Mouse (Mus musculus) neural tube, embryonic 13.5 days (tissue): ENCODE measurements at regions not wholly inside any gene's neighbourhood (a gene's known extent, or its start where the extent isn't known, plus 50 kb on each side); places are given as distances from the start of the nearest gene placed in this dataset.

Source experiments
- ATAC-seq: fragments of 200-750 bp; cut with Nextera tagmentation; 2 replicates; pipeline ENCODE4 v1.8.0; 2017; ENCODE audit warnings: low read depth, mild to moderate bottlenecking, moderate TSS enrichment, moderate library complexity
- H3K27ac ChIP-seq: fragments of 300-500 bp; sonication (generic); replicated peaks from 2 replicates; pipeline ENCODE4 v1.5.1; 2015; ENCODE audit warnings: moderate library complexity, mild to moderate bottlenecking, inconsistent platforms
- H3K27me3 ChIP-seq: fragments of 300-500 bp; sonication (generic); 2 replicates; pipeline ENCODE4 v1.6.1; 2015; ENCODE audit warnings: mild to moderate bottlenecking, inconsistent platforms
- H3K36me3 ChIP-seq: fragments of 300-500 bp; sonication (generic); 2 replicates; pipeline ENCODE4 v1.6.1; 2015; ENCODE audit warnings: mild to moderate bottlenecking, inconsistent platforms
- H3K4me1 ChIP-seq: fragments of 300-500 bp; sonication (generic); replicated peaks from 2 replicates; pipeline ENCODE4 v1.6.1; 2015; ENCODE audit warnings: inconsistent platforms
- H3K4me2 ChIP-seq: fragments of 300-500 bp; sonication (generic); 2 replicates; pipeline ENCODE4 v1.6.1; 2015; ENCODE audit warnings: inconsistent platforms, mild to moderate bottlenecking, moderate library complexity
- H3K4me3 ChIP-seq: fragments of 300-500 bp; sonication (generic); 2 replicates; pipeline ENCODE4 v1.5.1; 2015; ENCODE audit warnings: mild to moderate bottlenecking, inconsistent platforms
- H3K9ac ChIP-seq: fragments of 300-500 bp; sonication (generic); 2 replicates; pipeline ENCODE4 v1.6.1; 2015; ENCODE audit warnings: moderate library complexity, mild to moderate bottlenecking, inconsistent platforms
- H3K9me3 ChIP-seq: fragments of 300-500 bp; sonication (generic); 2 replicates; pipeline ENCODE4 v1.6.1; 2016; ENCODE audit warnings: inconsistent platforms
- WGBS: fragments of 180-500 bp; shearing (Covaris S2); methylation state at CpG from one replicate; pipeline ENCODE4 v1.1.7; 2015; 5-methylcytosine and 5-hydroxymethylcytosine counted together

GRCm38 (mm10) chr13:72345647-72346133, 282.9 kb upstream of the Irx2 start:
- H3K36me3 ChIP-seq: no peaks in the 10 kb centered on the region
- peak; percentile 66; the same call in 1 of the 2 replicates for ATAC-seq
- peaks cover 32% of the 10 kb centered on the region for H3K27me3 ChIP-seq
- H3K9ac ChIP-seq: no peak overlapping the region
- H3K27ac ChIP-seq: no peak overlapping the region
- H3K4me2 ChIP-seq: peak overlapping the region; percentile 26
- H3K4me3 ChIP-seq: no peak overlapping the region
- peaks cover 22% of the 10 kb centered on the region for H3K4me1 ChIP-seq
- WGBS: 3% methylated on average over 6 of the region's 6 CpGs
- H3K9me3 ChIP-seq: no peaks in the 10 kb centered on the region

GRCm38 (mm10) chr13:72346207-72346943, 282.2 kb upstream of the Irx2 start:
- peaks cover 22% of the 10 kb centered on the region for H3K4me1 ChIP-seq
- H3K9me3 ChIP-seq: no peaks in the 10 kb centered on the region
- ATAC-seq: peak; percentile 75
- no peak overlapping the region for H3K4me3 ChIP-seq
- H3K27me3 ChIP-seq: peaks cover 27% of the 10 kb centered on the region
- WGBS: 12% methylated on average over 21 of the region's 21 CpGs
- no peaks in the 10 kb centered on the region for H3K36me3 ChIP-seq
- H3K27ac ChIP-seq: no peak overlapping the region
- H3K4me2 ChIP-seq: peak overlapping the region; percentile 26
- no peak overlapping the region for H3K9ac ChIP-seq

- H3K27ac ChIP-seq: no peak overlapping the region
- no peak overlapping the region for H3K4me2 ChIP-seq
- peak; percentile 70 for ATAC-seq
- H3K4me3 ChIP-seq: no peak overlapping the region
- H3K4me1 ChIP-seq: peaks cover 23% of the 10 kb centered on the region
- WGBS: 27% methylated on average over 14 of the region's 14 CpGs
- H3K27me3 ChIP-seq: peaks cover 32% of the 10 kb centered on the region
- H3K9ac ChIP-seq: no peak overlapping the region
- H3K9me3 ChIP-seq: no peaks in the 10 kb centered on the region
- H3K36me3 ChIP-seq: no peaks in the 10 kb centered on the region
Observed at GRCm38 (mm10) chr13:72346944-72347586, 281.6 kb upstream of the Irx2 start.

GRCm38 (mm10) chr13:72352641-72353181, 275.9 kb upstream of the Irx2 start:
- 29% methylated on average over 18 of the region's 18 CpGs for WGBS
- Histone ChIP-seq H3K4me3 (no peak overlapping the region), H3K4me2 (peak overlapping the region; percentile 25), H3K36me3 (no peaks in the 10 kb centered on the region), H3K4me1 (peaks cover 12% of the 10 kb centered on the region), H3K9me3 (no peaks in the 10 kb centered on the region), H3K27me3 (peaks cover 56% of the 10 kb centered on the region), H3K9ac (no peak overlapping the region), H3K27ac (no peak overlapping the region)
- no peak; the same call in 1 of the 2 replicates for ATAC-seq

GRCm38 (mm10) chr13:72355297-72355696, 273.3 kb upstream of the Irx2 start:
- peaks cover 52% of the 10 kb centered on the region for H3K27me3 ChIP-seq
- H3K4me3 ChIP-seq: no peak overlapping the region
- ATAC-seq: no peak
- H3K4me2 ChIP-seq: no peak overlapping the region
- no peaks in the 10 kb centered on the region for H3K36me3 ChIP-seq
- WGBS: 86% methylated on average over 1 of the region's 1 CpGs
- no peak overlapping the region for H3K27ac ChIP-seq
- H3K9ac ChIP-seq: no peak overlapping the region
- H3K4me1 ChIP-seq: peaks cover 12% of the 10 kb centered on the region
- no peaks in the 10 kb centered on the region for H3K9me3 ChIP-seq

- H3K4me1 ChIP-seq: peaks cover 12% of the 10 kb centered on the region
- H3K27ac ChIP-seq: no peak overlapping the region
- H3K36me3 ChIP-seq: no peaks in the 10 kb centered on the region
- H3K9ac ChIP-seq: no peak overlapping the region
- WGBS: 50% methylated on average over 3 of the region's 3 CpGs
- H3K9me3 ChIP-seq: no peaks in the 10 kb centered on the region
- no peak overlapping the region for H3K4me3 ChIP-seq
- no peak overlapping the region for H3K4me2 ChIP-seq
- H3K27me3 ChIP-seq: peaks cover 50% of the 10 kb centered on the region
- ATAC-seq: no peak
Observed at GRCm38 (mm10) chr13:72355821-72356220, 272.8 kb upstream of the Irx2 start.

GRCm38 (mm10) chr13:72358243-72358904, 270.2 kb upstream of the Irx2 start:
- H3K4me2 ChIP-seq: no peak overlapping the region
- no peaks in the 10 kb centered on the region for H3K36me3 ChIP-seq
- no peaks in the 10 kb centered on the region for H3K9me3 ChIP-seq
- ATAC-seq: no peak; the same call in 1 of the 2 replicates
- 24% methylated on average over 8 of the region's 8 CpGs for WGBS
- no peaks in the 10 kb centered on the region for H3K4me1 ChIP-seq
- no peak overlapping the region for H3K27ac ChIP-seq
- no peak overlapping the region for H3K9ac ChIP-seq
- H3K4me3 ChIP-seq: no peak overlapping the region
- peaks cover 65% of the 10 kb centered on the region for H3K27me3 ChIP-seq

GRCm38 (mm10) chr13:72365534-72366271, 262.9 kb upstream of the Irx2 start:
- WGBS: 9% methylated on average over 24 of the region's 24 CpGs
- Histone ChIP-seq H3K9me3 (no peaks in the 10 kb centered on the region), H3K4me3 (peak overlapping the region; percentile 22), H3K27ac (no peak overlapping the region), H3K9ac (peak overlapping the region; percentile 52; the same call in 1 of the 2 replicates), H3K4me1 (peaks cover 16% of the 10 kb centered on the region), H3K27me3 (peaks cover 88% of the 10 kb centered on the region), H3K36me3 (no peaks in the 10 kb centered on the region), H3K4me2 (peak overlapping the region; percentile 51)
- peak; percentile 88 for ATAC-seq

- Histone ChIP-seq H3K27me3 (peaks cover 87% of the 10 kb centered on the region), H3K36me3 (no peaks in the 10 kb centered on the region), H3K9me3 (no peaks in the 10 kb centered on the region), H3K9ac (peak overlapping the region; percentile 52; the same call in 1 of the 2 replicates), H3K4me1 (peaks cover 16% of the 10 kb centered on the region), H3K27ac (no peak overlapping the region), H3K4me2 (peak overlapping the region; percentile 51), H3K4me3 (peak overlapping the region; percentile 22)
- 38% methylated on average over 11 of the region's 11 CpGs for WGBS
- peak; percentile 30; the same call in 1 of the 2 replicates for ATAC-seq
Observed at GRCm38 (mm10) chr13:72366281-72366680, 262.3 kb upstream of the Irx2 start.

- Histone ChIP-seq H3K4me2 (no peak overlapping the region), H3K9ac (no peak overlapping the region), H3K4me3 (no peak overlapping the region), H3K27me3 (peaks cover 69% of the 10 kb centered on the region), H3K4me1 (peaks cover 15% of the 10 kb centered on the region), H3K36me3 (no peaks in the 10 kb centered on the region), H3K9me3 (no peaks in the 10 kb centered on the region), H3K27ac (no peak overlapping the region)
- no peak for ATAC-seq
- 100% methylated on average over 1 of the region's 1 CpGs for WGBS
Observed at GRCm38 (mm10) chr13:72370131-72370530, 258.5 kb upstream of the Irx2 start.

GRCm38 (mm10) chr13:72370997-72371396, 257.6 kb upstream of the Irx2 start:
- no peak for ATAC-seq
- WGBS: 72% methylated on average over 5 of the region's 5 CpGs
- no peaks in the 10 kb centered on the region for H3K9me3 ChIP-seq

More at GRCm38 (mm10) chr13:72370997-72371396, 257.6 kb upstream of the Irx2 start:
- Histone ChIP-seq H3K9ac (no peak overlapping the region), H3K4me1 (peaks cover 7% of the 10 kb centered on the region), H3K4me3 (no peak overlapping the region), H3K36me3 (no peaks in the 10 kb centered on the region), H3K27me3 (peaks cover 65% of the 10 kb centered on the region), H3K27ac (no peak overlapping the region), H3K4me2 (no peak overlapping the region)
